Mouse (Mus musculus) ES-Bruce4 (cell line): ENCODE results near the gene Rilpl1.

Experiments
- EP300 ChIP-seq: IDR thresholded peaks from 2 replicates; pipeline ENCODE4 v1.6.1; 2011; ENCODE audit warnings: low read depth, low read length; ENCODE audit not compliant: insufficient read depth
- POLR2A ChIP-seq: IDR thresholded peaks from one replicate; pipeline ENCODE4 v1.8.1; 2011; ENCODE audit warnings: low read length; ENCODE audit not compliant: insufficient read depth

DNA sequence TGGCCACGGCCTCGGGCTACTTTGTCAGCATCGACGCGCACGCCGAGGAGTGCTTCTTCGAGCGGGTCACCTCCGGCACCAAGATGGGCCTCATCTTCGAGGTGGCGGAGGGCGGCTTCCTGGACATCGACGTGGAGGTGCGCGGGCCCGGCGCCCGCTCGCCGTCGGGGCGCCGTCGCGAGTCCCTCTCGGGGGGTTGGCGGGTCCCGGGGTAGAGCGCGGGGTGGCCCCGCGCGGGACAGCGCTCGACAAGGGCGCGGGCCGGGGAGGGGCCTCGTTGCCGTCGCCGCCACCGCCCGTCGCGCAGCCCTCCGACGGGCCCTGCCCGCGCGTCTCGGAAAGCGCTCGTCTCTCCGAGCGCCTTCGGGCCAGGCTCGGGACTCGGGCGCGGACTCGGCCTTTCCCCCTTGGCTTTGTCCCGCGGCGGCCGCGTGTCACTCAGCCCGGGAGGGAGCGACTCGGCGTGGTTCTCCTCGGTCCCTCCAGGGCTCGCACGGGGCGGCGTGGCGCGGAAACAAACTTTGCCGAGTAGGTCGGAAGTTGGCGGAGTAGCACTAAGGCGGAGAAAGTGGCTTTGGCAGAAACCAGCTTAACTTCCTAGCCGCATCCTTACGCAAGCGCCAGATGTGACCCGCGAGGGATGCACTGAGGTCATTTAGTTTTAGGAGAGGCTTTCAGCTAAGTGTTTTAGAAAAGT, 9.9 kb upstream of the Rilpl1 start:
- TF ChIP-seq EP300 (no peak), POLR2A (no peak)
